Comparison of ENCODE assay signal across 7 mouse cellular contexts in genomic region chr8:77549121-77549706, GRCm38 (mm10). TPM values are rescaled to one million over a fixed set of nuclear protein-coding genes. Genes with fewer than 3 reads are reported as not detected.
DNase-seq lines count a peak whose midpoint lies in the region; ATAC-seq lines count a peak whose summit lies in the region.

Prmt9 (plus strand) TSS chr8:77549397.

- no peaks in the 10 kb centered on the region for H3K27me3 ChIP-seq in intestine, embryonic 16.5 days (replicated peaks; ENCODE audit: control insufficient read depth, insufficient read depth, low read length)
- H3K27me3 ChIP-seq in midbrain, embryonic 11.5 days (ENCODE audit: control insufficient read depth, insufficient read depth, low read length), result no peaks in the 10 kb centered on the region

- H3K4me2 ChIP-seq in intestine, embryonic 16.5 days (ENCODE audit: low read depth, low read length), result peak within 1 kb of the TSS; percentile 67
- peak within 1 kb of the TSS; percentile 65 for H3K4me2 ChIP-seq in midbrain, embryonic 11.5 days

- H3K27ac ChIP-seq in intestine, embryonic 16.5 days (ENCODE audit: low read length), result peak within 1 kb of the TSS; percentile 94
- peak within 1 kb of the TSS; percentile 63 for H3K27ac ChIP-seq in midbrain, embryonic 11.5 days (ENCODE audit: low read depth, low read length)

- intact Hi-C loops in left cerebral cortex, postnatal 36 days (cut with DNase I), result no loop called here

- peak; percentile 96 for DNase-seq in adrenal gland, adult 2 months
- DNase-seq in embryo, embryonic 11.5 days (ENCODE audit: low read depth, low spot score), result peak; percentile 87
- DNase-seq in gastrocnemius, postnatal 4 days (ENCODE audit: low spot score in 2 of 2), result peak; percentile 94 to 96
- peak; percentile 93 to 95 for DNase-seq in left cerebral cortex, postnatal 36 days (ENCODE audit: low spot score in 2 of 2)
- DNase-seq in midbrain, embryonic 11.5 days (ENCODE audit: low spot score, missing footprints), result peak; percentile 99
- peak; percentile 92 for DNase-seq in skeletal muscle tissue, adult 2 months (ENCODE audit: low read depth, low spot score)

- peak within 1 kb of the TSS; percentile 96 for H3K4me3 ChIP-seq in intestine, embryonic 16.5 days (ENCODE audit: low read length)
- H3K4me3 ChIP-seq in midbrain, embryonic 11.5 days (ENCODE audit: low read depth, low read length), result peak within 1 kb of the TSS; percentile 82

- no peaks in the 10 kb centered on the region for H3K9me3 ChIP-seq in intestine, embryonic 16.5 days (ENCODE audit: control insufficient read depth, low read length)
- no peaks in the 10 kb centered on the region for H3K9me3 ChIP-seq in midbrain, embryonic 11.5 days (ENCODE audit: control insufficient read depth, low read length)

- peak; percentile 98 for ATAC-seq in intestine, embryonic 16.5 days
- peak; percentile 96 for ATAC-seq in midbrain, embryonic 11.5 days (ENCODE audit: low FRiP score)

- WGBS in intestine, embryonic 16.5 days, result 3% methylated on average over 42 of the region's 42 CpGs
- 4% methylated on average over 42 of the region's 42 CpGs for WGBS in midbrain, embryonic 11.5 days

- H3K36me3 ChIP-seq in intestine, embryonic 16.5 days (ENCODE audit: control insufficient read depth, insufficient read depth, low read length), result peaks cover 13% of the 10 kb centered on the region
- H3K36me3 ChIP-seq in midbrain, embryonic 11.5 days (ENCODE audit: control insufficient read depth, insufficient read depth, low read length), result no peaks in the 10 kb centered on the region; the same call in 1 of the 2 replicates

- peaks cover 5% of the 10 kb centered on the region; the same call in 1 of the 2 replicates for H3K4me1 ChIP-seq in intestine, embryonic 16.5 days (ENCODE audit: control insufficient read depth, insufficient read depth, low read length)
- H3K4me1 ChIP-seq in midbrain, embryonic 11.5 days (ENCODE audit: control insufficient read depth, insufficient read depth, low read length), result peaks cover 2% of the 10 kb centered on the region; the same call in 1 of the 2 replicates

- peak within 1 kb of the TSS; percentile 97 for H3K9ac ChIP-seq in intestine, embryonic 16.5 days (ENCODE audit: low read depth, low read length)
- peak within 1 kb of the TSS; percentile 91 for H3K9ac ChIP-seq in midbrain, embryonic 11.5 days (ENCODE audit: low read length)

RNA-seq across cellular contexts. Expression of gene Prmt9, which starts in this region (rescaled TPM):
- 10 to 100 TPM; 14.6 to 15.1 TPM for total RNA-seq in adrenal gland, adult 2 months (2021)
- polyA plus RNA-seq in adrenal gland, adult 2 months (2012; rRNA removed), result 8.6 and 11.5 TPM in 2 replicates
- 10 to 100 TPM; 12.7 to 14.6 TPM for total RNA-seq in gastrocnemius, postnatal 4 days (2021)
- 16.1 and 16.6 TPM in 2 replicates for polyA plus RNA-seq in intestine, embryonic 16.5 days (2015; fragmentation: Nextera tagmentation; extraction: Ambion mirVana)
- total RNA-seq in left cerebral cortex, postnatal 36 days (2021), result 10 to 100 TPM; 19.1 to 22.3 TPM
- 22.7 and 24.0 TPM in 2 replicates for polyA plus RNA-seq in midbrain, embryonic 11.5 days (2014; fragmentation: Nextera tagmentation; extraction: Ambion mirVana)

Comparison
In these comparisons a context has a peak if more than half of its experiments do, and no peak if none do; other contexts are left out.
1. Peak in every context shown above with its lines: DNase-seq, ATAC-seq, H3K4me3 ChIP-seq and H3K27ac ChIP-seq.